Mouse (Mus musculus) liver, postnatal 0 days (tissue): ENCODE data around the gene Cdk10.

Source experiments
- CTCF ChIP-seq: sonication (generic); IDR thresholded peaks from 2 replicates; pipeline ENCODE4 v1.5.1; 2016; ENCODE audit warnings: antibody characterized with exemption, low read depth
- EP300 ChIP-seq: IDR thresholded peaks from 2 replicates; pipeline ENCODE4 v1.6.1; 2016; ENCODE audit warnings: antibody characterized with exemption, low read depth, mild to moderate bottlenecking

GRCm38 (mm10) chr8:123253451-123254098 is 28.9 kb downstream of the Cdk10 start:
- no peak for TF ChIP-seq EP300
- no peak for TF ChIP-seq CTCF
